Mouse (Mus musculus) kidney, embryonic 15.5 days (tissue): ENCODE results near the gene C2cd4b. TPM values are rescaled to one million over a fixed set of nuclear protein-coding genes. Genes with fewer than 3 reads are reported as not detected.

Experiments
- ATAC-seq: fragments of 200-750 bp; cut with Nextera tagmentation; replicated peaks from 2 replicates; pipeline ENCODE4 v1.8.0; 2017; ENCODE audit warnings: moderate TSS enrichment; ENCODE audit not compliant: low FRiP score
- H3K27ac ChIP-seq: fragments of 300-500 bp; sonication (generic); 2 replicates; pipeline ENCODE4 v1.5.1; 2015; ENCODE audit warnings: mild to moderate bottlenecking, inconsistent platforms
- H3K27me3 ChIP-seq: fragments of 300-500 bp; sonication (generic); 2 replicates; pipeline ENCODE4 v1.6.1; 2015; ENCODE audit warnings: inconsistent platforms
- H3K36me3 ChIP-seq: fragments of 300-500 bp; sonication (generic); 2 replicates; pipeline ENCODE4 v1.6.1; 2015; ENCODE audit warnings: inconsistent platforms
- H3K4me1 ChIP-seq: fragments of 300-500 bp; sonication (generic); 2 replicates; pipeline ENCODE4 v1.6.1; 2015; ENCODE audit warnings: inconsistent platforms
- H3K4me2 ChIP-seq: fragments of 300-500 bp; sonication (generic); 2 replicates; pipeline ENCODE4 v1.6.1; 2015; ENCODE audit warnings: moderate library complexity, mild to moderate bottlenecking, inconsistent platforms
- H3K4me3 ChIP-seq: fragments of 300-500 bp; sonication (generic); replicated peaks from 2 replicates; pipeline ENCODE4 v1.5.1; 2015; ENCODE audit warnings: mild to moderate bottlenecking, inconsistent platforms
- H3K9ac ChIP-seq: fragments of 300-500 bp; sonication (generic); 2 replicates; pipeline ENCODE4 v1.6.1; 2015; ENCODE audit warnings: mild to moderate bottlenecking, inconsistent platforms
- H3K9me3 ChIP-seq: fragments of 300-500 bp; sonication (generic); replicated peaks from 2 replicates; pipeline ENCODE4 v1.6.1; 2016; ENCODE audit warnings: inconsistent platforms
- WGBS: fragments of 180-500 bp; shearing (Covaris S2); methylation state at CpG from one replicate; pipeline ENCODE4 v1.1.7; 2015; ENCODE audit warnings: mixed read lengths; 5-methylcytosine and 5-hydroxymethylcytosine counted together
- polyA plus RNA-seq: library from polyadenylated mRNA; unstranded; fragments of >200 nt; fragmentation: Nextera tagmentation; extraction: Ambion mirVana; gene quantifications from 2 replicates; pipeline ENCODE4 v1.2.1, GENCODE M21; 2015

C2cd4b gene
- polyA plus RNA-seq, 1 experiment from 2014 or later = 1.1 TPM

GRCm38 (mm10) chr9:67778553-67778952 lies 19.3 kb downstream of the C2cd4b start:
- no peaks in the 10 kb centered on the region for H3K27me3 ChIP-seq
- H3K4me2 ChIP-seq = no peak overlapping the region
- H3K9ac ChIP-seq = no peak overlapping the region
- H3K9me3 ChIP-seq = no peaks in the 10 kb centered on the region
- peaks cover 5% of the 10 kb centered on the region; the same call in 1 of the 2 replicates for H3K4me1 ChIP-seq
- H3K36me3 ChIP-seq = no peaks in the 10 kb centered on the region
- no peak overlapping the region for H3K27ac ChIP-seq
- WGBS = 6% methylated on average over 8 of the region's 8 CpGs
- no peak overlapping the region for H3K4me3 ChIP-seq
- no peak for ATAC-seq

- H3K36me3 ChIP-seq = no peaks in the 10 kb centered on the region
- no peaks in the 10 kb centered on the region for H3K27me3 ChIP-seq
- WGBS = 68% methylated on average over 6 of the region's 6 CpGs
- no peak overlapping the region for H3K4me3 ChIP-seq
- no peak overlapping the region for H3K4me2 ChIP-seq
- no peaks in the 10 kb centered on the region for H3K9me3 ChIP-seq
- ATAC-seq = no peak
- no peak overlapping the region for H3K9ac ChIP-seq
- H3K27ac ChIP-seq = no peak overlapping the region
- peaks cover 11% of the 10 kb centered on the region; the same call in 1 of the 2 replicates for H3K4me1 ChIP-seq
Observed at GRCm38 (mm10) chr9:67782786-67783185, 23.5 kb downstream of the C2cd4b start.

- WGBS = 85% methylated on average over 3 of the region's 3 CpGs
Observed at GRCm38 (mm10) chr9:67783464-67783863, 24.2 kb downstream of the C2cd4b start.

GRCm38 (mm10) chr9:67783925-67784324 lies 24.7 kb downstream of the C2cd4b start:
- Histone ChIP-seq H3K4me3 (no peak overlapping the region), H3K27ac (no peak overlapping the region), H3K4me2 (no peak overlapping the region), H3K4me1 (0 out of 2 replicates have a peak, but pooled peaks cover 6% of the 10 kb centered on the region), H3K9me3 (no peaks in the 10 kb centered on the region), H3K36me3 (no peaks in the 10 kb centered on the region), H3K27me3 (no peaks in the 10 kb centered on the region), H3K9ac (no peak overlapping the region)
- ATAC-seq = no peak

More at GRCm38 (mm10) chr9:67783464-67783863, 24.2 kb downstream of the C2cd4b start:
- H3K4me2 ChIP-seq = no peak overlapping the region
- H3K27me3 ChIP-seq = no peaks in the 10 kb centered on the region
- peaks cover 10% of the 10 kb centered on the region; the same call in 1 of the 2 replicates for H3K4me1 ChIP-seq
- no peak overlapping the region for H3K4me3 ChIP-seq
- no peaks in the 10 kb centered on the region for H3K36me3 ChIP-seq
- no peak overlapping the region for H3K9ac ChIP-seq
- ATAC-seq = no peak
- H3K27ac ChIP-seq = no peak overlapping the region
- no peaks in the 10 kb centered on the region for H3K9me3 ChIP-seq

- H3K27ac ChIP-seq = no peak overlapping the region
- WGBS = 47% methylated on average over 7 of the region's 7 CpGs
- H3K9ac ChIP-seq = no peak overlapping the region
- no peak overlapping the region for H3K4me3 ChIP-seq
- no peaks in the 10 kb centered on the region for H3K27me3 ChIP-seq
- H3K36me3 ChIP-seq = no peaks in the 10 kb centered on the region
- no peak overlapping the region for H3K4me2 ChIP-seq
- H3K9me3 ChIP-seq = no peaks in the 10 kb centered on the region
- H3K4me1 ChIP-seq = 0 out of 2 replicates have a peak, but pooled peaks cover 6% of the 10 kb centered on the region
- peak; percentile 56; the same call in 1 of the 2 replicates for ATAC-seq
Observed at GRCm38 (mm10) chr9:67786311-67786710, 27.1 kb downstream of the C2cd4b start.

- H3K36me3 ChIP-seq = no peaks in the 10 kb centered on the region
- no peak overlapping the region for H3K9ac ChIP-seq
- H3K4me1 ChIP-seq = 0 out of 2 replicates have a peak, but pooled peaks cover 6% of the 10 kb centered on the region
- no peak overlapping the region for H3K4me2 ChIP-seq
- H3K27ac ChIP-seq = no peak overlapping the region
- WGBS = 69% methylated on average over 6 of the region's 6 CpGs
- H3K4me3 ChIP-seq = no peak overlapping the region
- no peak for ATAC-seq
- H3K27me3 ChIP-seq = no peaks in the 10 kb centered on the region
- H3K9me3 ChIP-seq = no peaks in the 10 kb centered on the region
Observed at GRCm38 (mm10) chr9:67787671-67788070, 28.4 kb downstream of the C2cd4b start.

GRCm38 (mm10) chr9:67792405-67792804 lies 33.2 kb downstream of the C2cd4b start:
- Histone ChIP-seq H3K4me1 (0 out of 2 replicates have a peak, but pooled peaks cover 3% of the 10 kb centered on the region), H3K27me3 (no peaks in the 10 kb centered on the region), H3K36me3 (no peaks in the 10 kb centered on the region), H3K27ac (no peak overlapping the region), H3K9ac (no peak overlapping the region), H3K4me2 (no peak overlapping the region), H3K4me3 (no peak overlapping the region), H3K9me3 (no peaks in the 10 kb centered on the region)
- ATAC-seq = no peak
- 53% methylated on average over 5 of the region's 5 CpGs for WGBS

GRCm38 (mm10) chr9:67793501-67793900 lies 34.3 kb downstream of the C2cd4b start:
- H3K9me3 ChIP-seq = no peaks in the 10 kb centered on the region
- H3K4me2 ChIP-seq = no peak overlapping the region
- ATAC-seq = no peak
- H3K4me3 ChIP-seq = no peak overlapping the region
- H3K27ac ChIP-seq = no peak overlapping the region
- no peaks in the 10 kb centered on the region for H3K36me3 ChIP-seq
- no peak overlapping the region for H3K9ac ChIP-seq
- 68% methylated on average over 6 of the region's 6 CpGs for WGBS
- H3K4me1 ChIP-seq = 0 out of 2 replicates have a peak, but pooled peaks cover 3% of the 10 kb centered on the region
- no peaks in the 10 kb centered on the region for H3K27me3 ChIP-seq

GRCm38 (mm10) chr9:67794216-67794615 lies 35.0 kb downstream of the C2cd4b start:
- no peak for ATAC-seq
- H3K4me2 ChIP-seq = no peak overlapping the region
- H3K36me3 ChIP-seq = no peaks in the 10 kb centered on the region
- H3K4me1 ChIP-seq = peaks cover 5% of the 10 kb centered on the region; the same call in 1 of the 2 replicates
- no peak overlapping the region for H3K27ac ChIP-seq
- H3K9me3 ChIP-seq = no peaks in the 10 kb centered on the region
- H3K4me3 ChIP-seq = no peak overlapping the region
- no peaks in the 10 kb centered on the region for H3K27me3 ChIP-seq
- 67% methylated on average over 1 of the region's 1 CpGs for WGBS
- no peak overlapping the region for H3K9ac ChIP-seq

GRCm38 (mm10) chr9:67794668-67795067 lies 35.4 kb downstream of the C2cd4b start:
- ATAC-seq = no peak
- H3K9me3 ChIP-seq = no peaks in the 10 kb centered on the region
- 93% methylated on average over 4 of the region's 4 CpGs for WGBS
- no peaks in the 10 kb centered on the region for H3K27me3 ChIP-seq
- H3K27ac ChIP-seq = no peak overlapping the region
- peaks cover 10% of the 10 kb centered on the region; the same call in 1 of the 2 replicates for H3K4me1 ChIP-seq
- no peaks in the 10 kb centered on the region for H3K36me3 ChIP-seq
- H3K4me3 ChIP-seq = no peak overlapping the region
- H3K4me2 ChIP-seq = no peak overlapping the region
- H3K9ac ChIP-seq = no peak overlapping the region

- 72% methylated on average over 14 of the region's 14 CpGs for WGBS
- no peak overlapping the region for H3K9ac ChIP-seq
- H3K36me3 ChIP-seq = no peaks in the 10 kb centered on the region
- ATAC-seq = no peak
- H3K4me3 ChIP-seq = no peak overlapping the region
- no peak overlapping the region for H3K27ac ChIP-seq
- no peak overlapping the region for H3K4me2 ChIP-seq
- H3K4me1 ChIP-seq = peaks cover 11% of the 10 kb centered on the region; the same call in 1 of the 2 replicates
- H3K9me3 ChIP-seq = no peaks in the 10 kb centered on the region
- H3K27me3 ChIP-seq = no peaks in the 10 kb centered on the region
Observed at GRCm38 (mm10) chr9:67795205-67795675, 36.0 kb downstream of the C2cd4b start.

GRCm38 (mm10) chr9:67799078-67799819 lies 40.0 kb downstream of the C2cd4b start:
- Histone ChIP-seq H3K9ac (no peak overlapping the region), H3K27me3 (no peaks in the 10 kb centered on the region), H3K4me3 (no peak overlapping the region), H3K4me2 (no peak overlapping the region), H3K27ac (no peak overlapping the region), H3K9me3 (no peaks in the 10 kb centered on the region), H3K4me1 (peaks cover 11% of the 10 kb centered on the region; the same call in 1 of the 2 replicates), H3K36me3 (no peaks in the 10 kb centered on the region)
- 33% methylated on average over 14 of the region's 14 CpGs for WGBS
- no peak for ATAC-seq
